Mouse (Mus musculus): ENCODE measurements around the gene Def8. TPM values are rescaled to one million over a fixed set of nuclear protein-coding genes. Genes with fewer than 3 reads are reported as not detected.
"Not testable (repeated sequence)": the region's sequence is repeated elsewhere in the genome, so short reads cannot be mapped to it uniquely, and the experiment has no call there.

Def8 gene
- total and polyA plus RNA-seq, 3 experiments = 12.6 to 18.6 (median 16.7) TPM

DNA sequence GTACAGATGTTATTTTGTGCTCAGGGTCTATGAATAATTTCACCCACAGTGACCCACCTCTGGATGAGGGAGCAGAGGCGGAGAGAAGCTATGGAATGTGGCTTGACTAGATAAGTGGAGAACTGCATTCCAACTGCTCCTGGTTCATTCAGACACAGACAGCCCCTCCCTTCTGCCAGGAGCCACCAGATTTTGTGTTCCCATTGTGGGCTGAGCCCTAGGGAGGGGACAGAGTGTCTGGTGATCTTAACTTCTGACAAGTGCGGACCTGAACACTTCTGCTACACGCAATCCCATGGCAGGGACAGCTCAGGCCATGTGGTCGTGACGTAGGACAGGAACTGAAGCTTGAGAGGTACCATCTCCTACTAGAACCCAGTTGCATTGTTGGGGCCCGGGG, 23.5 kb downstream of the Def8 start:
- ATAC-seq (ENCODE audit: extremely low read depth, insufficient number of reproducible peaks, low FRiP score, poor library complexity, severe bottlenecking) (no peak), DNase-seq (ENCODE audit: low spot score) (no peak)
- Histone ChIP-seq H3K9me3 (replicated peaks) (no peaks in the 10 kb centered on the region), H3K4me1 (ENCODE audit: insufficient read depth, low read depth, low read length) (peaks cover 77% of the 10 kb centered on the region), H3K4me3 (ENCODE audit: low read depth, low read length) (no peak overlapping the region), H3K27me3 (ENCODE audit: insufficient read depth, low read length) (no peaks in the 10 kb centered on the region), H3K36me3 (replicated peaks) (peaks cover 48% of the 10 kb centered on the region)
- no peak for TF ChIP-seq CTCF (IDR thresholded peaks at IDR 0.05; ENCODE audit: low read depth, low read length)
- no peak for TF ChIP-seq TAL1 (conservative IDR thresholded peaks at IDR 0.05; ENCODE audit: low read depth, low read length)
- no peak for TF ChIP-seq GATA1 (IDR thresholded peaks at IDR 0.05; ENCODE audit: borderline replicate concordance, low read length)
- TF ChIP-seq POLR2AphosphoS5 (IDR thresholded peaks at IDR 0.05; ENCODE audit: insufficient replicate concordance, low read depth, low read length) = no peak
- TF ChIP-seq GATA2 (IDR thresholded peaks at IDR 0.05; ENCODE audit: borderline replicate concordance, low read depth, low read length) = no peak

DNA sequence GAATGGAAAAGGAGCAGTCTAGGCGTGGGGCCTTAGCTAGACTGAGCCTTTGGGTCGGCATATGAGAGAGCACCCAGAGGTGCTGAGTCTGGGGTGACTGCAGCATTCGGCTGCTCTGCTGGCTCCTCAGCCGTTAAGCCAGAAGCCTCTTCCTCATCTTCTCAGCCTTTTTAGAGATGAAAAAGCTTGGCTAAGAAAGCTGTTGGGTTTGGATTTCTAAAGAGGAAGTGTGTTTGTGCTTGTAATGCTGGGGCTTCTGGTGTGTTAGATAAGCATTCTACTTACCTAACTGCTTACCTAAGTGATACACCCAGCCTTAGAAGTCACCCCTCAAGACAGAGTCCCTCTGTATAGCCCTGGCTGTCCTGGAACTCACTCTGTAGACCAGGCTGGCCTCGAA, 27.5 kb downstream of the Def8 start:
- Histone ChIP-seq H3K27me3 (ENCODE audit: insufficient read depth, low read length) (no peaks in the 10 kb centered on the region), H3K9me3 (replicated peaks) (no peaks in the 10 kb centered on the region), H3K4me3 (ENCODE audit: low read depth, low read length) (peak overlapping the region; percentile 57; the same call in 1 of the 2 replicates), H3K4me1 (ENCODE audit: insufficient read depth, low read depth, low read length) (peaks cover 68% of the 10 kb centered on the region), H3K36me3 (replicated peaks) (peaks cover 78% of the 10 kb centered on the region)
- no peak for TF ChIP-seq CTCF (IDR thresholded peaks at IDR 0.05; ENCODE audit: low read depth, low read length)
- TF ChIP-seq GATA1 (IDR thresholded peaks at IDR 0.05; ENCODE audit: borderline replicate concordance, low read length) = no peak
- no peak for TF ChIP-seq GATA2 (IDR thresholded peaks at IDR 0.05; ENCODE audit: borderline replicate concordance, low read depth, low read length)
- TF ChIP-seq POLR2AphosphoS5 (IDR thresholded peaks at IDR 0.05; ENCODE audit: insufficient replicate concordance, low read depth, low read length) = no peak
- TF ChIP-seq TAL1 (conservative IDR thresholded peaks at IDR 0.05; ENCODE audit: low read depth, low read length) = peak; percentile 86
- peak; percentile 92 for ATAC-seq (ENCODE audit: extremely low read depth, insufficient number of reproducible peaks, low FRiP score, poor library complexity, severe bottlenecking)
- DNase-seq (ENCODE audit: low spot score) = peak; percentile 69

DNA sequence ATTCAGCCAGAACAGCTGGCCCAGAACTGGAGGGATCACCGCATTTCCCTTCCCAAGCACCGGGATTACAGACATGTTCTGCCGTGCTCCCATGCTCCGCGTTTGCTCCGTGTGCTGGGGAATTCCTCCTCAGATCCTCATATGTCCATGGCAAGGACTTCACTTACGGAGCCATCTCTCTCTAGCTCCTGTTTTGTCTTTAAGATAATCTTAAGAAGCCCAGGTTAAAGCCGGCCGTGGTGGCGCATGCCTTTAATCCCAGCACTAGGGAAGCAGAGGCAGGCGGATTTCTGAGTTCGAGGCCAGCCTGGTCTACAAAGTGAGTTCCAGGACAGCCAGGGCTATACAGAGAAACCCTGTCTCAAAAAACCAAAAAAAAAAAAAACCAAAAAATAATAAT, 28.4 kb downstream of the Def8 start:
- H3K36me3 ChIP-seq (replicated peaks) = peaks cover 77% of the 10 kb centered on the region
- not testable (repeated sequence) for ATAC-seq (ENCODE audit: extremely low read depth, insufficient number of reproducible peaks, low FRiP score, poor library complexity, severe bottlenecking); H3K27me3 ChIP-seq (ENCODE audit: insufficient read depth, low read length); H3K4me3 ChIP-seq (ENCODE audit: low read depth, low read length); DNase-seq (ENCODE audit: low spot score); H3K9me3 ChIP-seq (replicated peaks)
- peaks cover 58% of the 10 kb centered on the region for H3K4me1 ChIP-seq (ENCODE audit: insufficient read depth, low read depth, low read length)

DNA sequence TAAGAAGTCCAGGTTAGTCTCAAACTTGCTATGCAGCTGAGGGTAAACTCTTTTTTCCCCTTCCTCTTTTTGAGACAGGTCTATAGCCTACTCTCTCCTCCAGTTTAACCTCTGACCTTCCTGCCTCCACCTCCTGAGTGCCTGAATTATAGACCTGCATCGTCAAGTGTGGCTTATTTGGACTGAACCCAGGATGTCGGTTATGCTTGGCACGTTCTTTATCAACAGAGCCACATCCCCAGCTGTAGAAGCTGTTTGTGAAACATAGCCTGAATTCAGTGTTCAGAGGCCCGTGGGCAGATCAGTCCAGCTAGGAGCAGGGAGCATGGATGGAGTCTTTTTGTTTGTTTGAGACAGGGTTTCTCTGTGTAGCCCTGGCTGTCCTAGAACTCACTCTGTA, 28.8 kb downstream of the Def8 start:
- TF ChIP-seq TAL1 (conservative IDR thresholded peaks at IDR 0.05; ENCODE audit: low read depth, low read length) (no peak), POLR2AphosphoS5 (IDR thresholded peaks at IDR 0.05; ENCODE audit: insufficient replicate concordance, low read depth, low read length) (no peak), GATA2 (IDR thresholded peaks at IDR 0.05; ENCODE audit: borderline replicate concordance, low read depth, low read length) (no peak), GATA1 (IDR thresholded peaks at IDR 0.05; ENCODE audit: borderline replicate concordance, low read length) (no peak), CTCF (IDR thresholded peaks at IDR 0.05; ENCODE audit: low read depth, low read length) (no peak)
- Histone ChIP-seq H3K4me1 (ENCODE audit: insufficient read depth, low read depth, low read length) (peaks cover 55% of the 10 kb centered on the region), H3K4me3 (ENCODE audit: low read depth, low read length) (no peak overlapping the region), H3K27me3 (ENCODE audit: insufficient read depth, low read length) (no peaks in the 10 kb centered on the region; the same call in 1 of the 2 replicates), H3K9me3 (replicated peaks) (no peaks in the 10 kb centered on the region), H3K36me3 (replicated peaks) (peaks cover 77% of the 10 kb centered on the region)
- ATAC-seq (ENCODE audit: extremely low read depth, insufficient number of reproducible peaks, low FRiP score, poor library complexity, severe bottlenecking) (no peak), DNase-seq (ENCODE audit: low spot score) (peak; percentile 24)

DNA sequence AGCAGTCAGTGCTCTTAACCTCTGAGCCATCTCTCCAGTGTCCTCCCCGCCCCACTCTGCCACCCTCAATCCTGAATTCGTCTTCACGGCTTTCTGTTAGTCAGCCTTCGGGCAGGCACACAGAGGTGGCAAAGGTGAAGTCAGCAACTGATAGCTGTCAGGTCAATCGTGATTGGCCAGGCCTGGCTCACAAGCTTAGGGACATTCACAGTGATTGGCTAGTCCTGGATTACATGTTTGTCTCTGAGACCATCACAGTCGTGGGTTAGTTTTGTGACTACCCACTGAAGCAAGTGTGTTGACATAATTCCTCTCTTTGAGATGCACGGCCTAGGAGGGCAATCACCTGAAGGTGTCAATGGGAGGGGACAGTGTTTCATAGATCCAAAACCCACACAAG, 30.0 kb downstream of the Def8 start:
- DNase-seq (ENCODE audit: low spot score) (no peak), ATAC-seq (ENCODE audit: extremely low read depth, insufficient number of reproducible peaks, low FRiP score, poor library complexity, severe bottlenecking) (no peak)
- peaks cover 47% of the 10 kb centered on the region for H3K4me1 ChIP-seq (ENCODE audit: insufficient read depth, low read depth, low read length)
- H3K36me3 ChIP-seq (replicated peaks) = peaks cover 80% of the 10 kb centered on the region
- H3K4me3 ChIP-seq (ENCODE audit: low read depth, low read length) = no peak overlapping the region
- no peaks in the 10 kb centered on the region; the same call in 1 of the 2 replicates for H3K27me3 ChIP-seq (ENCODE audit: insufficient read depth, low read length)
- TF ChIP-seq POLR2AphosphoS5 (IDR thresholded peaks at IDR 0.05; ENCODE audit: insufficient replicate concordance, low read depth, low read length) = no peak
- no peak for TF ChIP-seq GATA1 (IDR thresholded peaks at IDR 0.05; ENCODE audit: borderline replicate concordance, low read length)
- TF ChIP-seq TAL1 (conservative IDR thresholded peaks at IDR 0.05; ENCODE audit: low read depth, low read length) = no peak
- no peak for TF ChIP-seq GATA2 (IDR thresholded peaks at IDR 0.05; ENCODE audit: borderline replicate concordance, low read depth, low read length)
- TF ChIP-seq CTCF (IDR thresholded peaks at IDR 0.05; ENCODE audit: low read depth, low read length) = no peak
- H3K9me3 ChIP-seq (replicated peaks) = no peaks in the 10 kb centered on the region

DNA sequence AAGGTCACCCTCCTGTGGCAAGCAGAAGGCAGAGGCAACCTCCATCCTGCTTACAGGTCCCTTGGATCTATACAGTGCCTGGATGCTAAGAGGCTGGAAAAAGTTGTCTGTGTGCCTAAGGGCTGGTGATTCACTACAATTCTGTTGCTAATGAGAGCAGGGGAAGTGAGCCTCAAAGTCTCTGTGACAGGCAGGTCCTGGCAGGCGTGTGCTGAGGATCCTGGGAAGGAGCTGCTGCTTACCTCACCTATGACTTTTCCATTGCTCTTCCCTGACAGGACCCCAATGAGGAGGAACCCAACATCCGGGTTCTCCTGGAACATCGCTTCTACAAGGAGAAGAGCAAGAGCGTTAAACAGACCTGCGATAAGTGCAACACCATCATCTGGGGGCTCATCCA, 30.6 kb downstream of the Def8 start:
- DNase-seq (ENCODE audit: low spot score) = no peak
- Histone ChIP-seq H3K4me3 (ENCODE audit: low read depth, low read length) (no peak overlapping the region), H3K4me1 (ENCODE audit: insufficient read depth, low read depth, low read length) (peaks cover 41% of the 10 kb centered on the region), H3K36me3 (replicated peaks) (peaks cover 83% of the 10 kb centered on the region), H3K27me3 (ENCODE audit: insufficient read depth, low read length) (no peaks in the 10 kb centered on the region; the same call in 1 of the 2 replicates), H3K9me3 (replicated peaks) (no peaks in the 10 kb centered on the region)
- ATAC-seq (ENCODE audit: extremely low read depth, insufficient number of reproducible peaks, low FRiP score, poor library complexity, severe bottlenecking) = no peak
- TF ChIP-seq GATA1 (IDR thresholded peaks at IDR 0.05; ENCODE audit: borderline replicate concordance, low read length) (no peak), CTCF (IDR thresholded peaks at IDR 0.05; ENCODE audit: low read depth, low read length) (no peak), TAL1 (conservative IDR thresholded peaks at IDR 0.05; ENCODE audit: low read depth, low read length) (no peak), GATA2 (IDR thresholded peaks at IDR 0.05; ENCODE audit: borderline replicate concordance, low read depth, low read length) (no peak), POLR2AphosphoS5 (IDR thresholded peaks at IDR 0.05; ENCODE audit: insufficient replicate concordance, low read depth, low read length) (no peak)

DNA sequence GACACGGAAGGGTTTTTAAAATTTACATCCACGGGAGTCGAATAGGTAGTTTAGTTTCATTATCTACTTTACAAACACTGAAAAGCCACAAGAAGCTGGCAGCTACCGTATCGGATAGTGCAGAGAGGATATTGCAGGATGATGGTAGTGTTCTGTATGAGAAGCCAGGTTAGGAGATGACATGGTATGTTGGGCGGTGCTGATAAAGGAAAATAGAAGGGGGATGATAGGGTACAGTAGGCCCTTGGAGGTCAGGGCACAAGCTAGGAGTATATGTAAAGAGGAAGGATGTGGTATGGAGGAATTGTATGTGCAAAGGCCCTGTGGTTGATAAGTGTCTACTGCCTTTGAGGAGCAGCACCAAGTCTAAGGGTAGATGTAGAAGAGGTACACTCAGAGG, 31.2 kb downstream of the Def8 start:
- no peak for TF ChIP-seq GATA2 (IDR thresholded peaks at IDR 0.05; ENCODE audit: borderline replicate concordance, low read depth, low read length)
- TF ChIP-seq TAL1 (conservative IDR thresholded peaks at IDR 0.05; ENCODE audit: low read depth, low read length) = no peak
- no peak for TF ChIP-seq CTCF (IDR thresholded peaks at IDR 0.05; ENCODE audit: low read depth, low read length)
- no peak for TF ChIP-seq GATA1 (IDR thresholded peaks at IDR 0.05; ENCODE audit: borderline replicate concordance, low read length)
- no peak for TF ChIP-seq POLR2AphosphoS5 (IDR thresholded peaks at IDR 0.05; ENCODE audit: insufficient replicate concordance, low read depth, low read length)
- Histone ChIP-seq H3K4me3 (ENCODE audit: low read depth, low read length) (no peak overlapping the region), H3K4me1 (ENCODE audit: insufficient read depth, low read depth, low read length) (peaks cover 35% of the 10 kb centered on the region), H3K27me3 (ENCODE audit: insufficient read depth, low read length) (no peaks in the 10 kb centered on the region; the same call in 1 of the 2 replicates), H3K9me3 (replicated peaks) (no peaks in the 10 kb centered on the region), H3K36me3 (replicated peaks) (peaks cover 83% of the 10 kb centered on the region)
- DNase-seq (ENCODE audit: low spot score) (no peak), ATAC-seq (ENCODE audit: extremely low read depth, insufficient number of reproducible peaks, low FRiP score, poor library complexity, severe bottlenecking) (no peak)

Measured in G1E (cell line).